Mouse (Mus musculus) MEL (cell line): ENCODE results near the gene Erfe. TPM values are rescaled to one million over a fixed set of nuclear protein-coding genes. Genes with fewer than 3 reads are reported as not detected.
A peak's percentile ranks its signal among the peaks of the same experiment; 100 is the strongest.

Experiments used
- DNase-seq: peaks from one replicate; pipeline ENCODE4 v3.0.0; 2011; ENCODE audit warnings: low read depth, low spot score
- H3K27ac ChIP-seq: 2 replicates; pipeline ENCODE4 v1.5.1; 2012; ENCODE audit warnings: low read depth, mild to moderate bottlenecking, control low read depth, low read length, moderate library complexity; ENCODE audit not compliant: control insufficient read depth
- H3K27me3 ChIP-seq, 2 experiments: fragments of 150-350 bp in 1 of 2; sonication (generic) in 1 of 2; 2 replicates each; pipeline ENCODE4 v1.6.1; 2012; ENCODE audit warnings: low read length in 2 of 2, mild to moderate bottlenecking in 2 of 2, improper control_type of control experiment in 1 of 2, moderate library complexity in 1 of 2; ENCODE audit not compliant: insufficient read depth in 2 of 2, control insufficient read depth in 1 of 2
- H3K36me3 ChIP-seq, 2 experiments: 2 replicates each; pipeline ENCODE4 v1.6.1; 2012 to 2014; ENCODE audit warnings: low read length in 2 of 2, improper control_type of control experiment in 1 of 2, inconsistent platforms in 1 of 2, mild to moderate bottlenecking in 1 of 2; ENCODE audit not compliant: insufficient read depth in 2 of 2, control insufficient read depth in 1 of 2
- H3K4me1 ChIP-seq, 2 experiments: fragments of 150-350 bp in 1 of 2; sonication (generic) in 1 of 2; 2 replicates each; pipeline ENCODE4 v1.6.1; 2012; ENCODE audit warnings: low read length in 2 of 2, improper control_type of control experiment in 1 of 2, mild to moderate bottlenecking in 1 of 2; ENCODE audit not compliant: insufficient read depth in 2 of 2, control insufficient read depth in 1 of 2
- H3K4me3 ChIP-seq, 2 experiments: fragments of 150-350 bp in 1 of 2; sonication (generic) in 1 of 2; 2 replicates each; pipeline ENCODE4 v1.5.1; 2012; ENCODE audit warnings: low read depth in 2 of 2, low read length in 2 of 2, mild to moderate bottlenecking in 2 of 2, moderate library complexity in 2 of 2, control low read depth in 1 of 2, improper control_type of control experiment in 1 of 2; ENCODE audit not compliant: control insufficient read depth in 1 of 2, insufficient read depth in 1 of 2
- H3K79me2 ChIP-seq: 2 replicates; pipeline ENCODE4 v1.6.1; 2012; ENCODE audit warnings: mild to moderate bottlenecking, low read length, moderate library complexity; ENCODE audit not compliant: control insufficient read depth, poor library complexity, insufficient read depth
- H3K9ac ChIP-seq: 2 replicates; pipeline ENCODE4 v1.6.1; 2012; ENCODE audit warnings: low read depth, mild to moderate bottlenecking, control low read depth, low read length, moderate library complexity; ENCODE audit not compliant: control insufficient read depth, poor library complexity, severe bottlenecking
- H3K9me3 ChIP-seq: fragments of 150-350 bp; sonication (generic); replicated peaks from 2 replicates; pipeline ENCODE4 v1.6.1; 2012; ENCODE audit warnings: mild to moderate bottlenecking, low read length, improper control_type of control experiment, moderate library complexity; ENCODE audit not compliant: insufficient read depth
- CHD2 ChIP-seq: IDR thresholded peaks from 2 replicates; pipeline ENCODE4 v1.6.1; 2011; ENCODE audit warnings: low read length, improper control_type of control experiment
- CTCF ChIP-seq, 3 experiments: IDR thresholded peaks in 2 of 3; conservative IDR thresholded peaks in 1 of 3; 2 replicates each; pipeline ENCODE4 v1.5.1; 2011 to 2012; ENCODE audit warnings: low read length in 3 of 3, low read depth in 2 of 3, mild to moderate bottlenecking in 2 of 3, improper control_type of control experiment in 1 of 3, inconsistent platforms in 1 of 3, mixed read lengths in 1 of 3, moderate library complexity in 1 of 3; ENCODE audit not compliant: control insufficient read depth in 1 of 3, insufficient read depth in 1 of 3, poor library complexity in 1 of 3, severe bottlenecking in 1 of 3
- E2F4 ChIP-seq: IDR thresholded peaks from 2 replicates; pipeline ENCODE4 v1.6.1; 2011; ENCODE audit warnings: low read depth, low read length, improper control_type of control experiment, borderline replicate concordance
- ELF1 ChIP-seq: IDR thresholded peaks from 2 replicates; pipeline ENCODE4 v1.6.1; 2014; ENCODE audit warnings: low read depth, mild to moderate bottlenecking, inconsistent platforms, low read length, improper control_type of control experiment, moderate library complexity
- EP300 ChIP-seq, 2 experiments: IDR thresholded peaks; 2 replicates each; pipeline ENCODE4 v1.6.1; 2011; ENCODE audit warnings: improper control_type of control experiment in 2 of 2, low read length in 2 of 2, low read depth in 1 of 2, mild to moderate bottlenecking in 1 of 2
- ETS1 ChIP-seq: IDR thresholded peaks from 2 replicates; pipeline ENCODE4 v1.6.1; 2012; ENCODE audit warnings: low read depth, mild to moderate bottlenecking, inconsistent platforms, low read length, improper control_type of control experiment, moderate library complexity
- GABPA ChIP-seq: IDR thresholded peaks from 2 replicates; pipeline ENCODE4 v1.6.1; 2012; ENCODE audit warnings: low read depth, mild to moderate bottlenecking, inconsistent platforms, low read length, improper control_type of control experiment, moderate library complexity
- GATA1 ChIP-seq: IDR thresholded peaks from 2 replicates; pipeline ENCODE4 v1.6.1; 2011; ENCODE audit warnings: low read depth, low read length, improper control_type of control experiment
- JUND ChIP-seq: IDR thresholded peaks from 2 replicates; pipeline ENCODE4 v1.6.1; 2011; ENCODE audit warnings: low read depth, mild to moderate bottlenecking, improper control_type of control experiment, low read length
- MAFK ChIP-seq: IDR thresholded peaks from 2 replicates; pipeline ENCODE4 v1.6.1; 2011; ENCODE audit warnings: low read depth, mild to moderate bottlenecking, low read length, improper control_type of control experiment, borderline replicate concordance
- MAZ ChIP-seq: IDR thresholded peaks from 2 replicates; pipeline ENCODE4 v1.6.1; 2012; ENCODE audit warnings: low read depth, mild to moderate bottlenecking, inconsistent platforms, low read length, improper control_type of control experiment
- MYB ChIP-seq: IDR thresholded peaks from 2 replicates; pipeline ENCODE4 v1.6.1; 2011; ENCODE audit warnings: mild to moderate bottlenecking, low read depth, low read length, improper control_type of control experiment
- MYC ChIP-seq: IDR thresholded peaks from 2 replicates; pipeline ENCODE4 v1.6.1; 2011; ENCODE audit warnings: low read depth, mild to moderate bottlenecking, low read length, improper control_type of control experiment, moderate library complexity
- NELFE ChIP-seq: IDR thresholded peaks from 2 replicates; pipeline ENCODE4 v1.6.1; 2011; ENCODE audit warnings: low read depth, low read length, improper control_type of control experiment
- NRF1 ChIP-seq: IDR thresholded peaks from 2 replicates; pipeline ENCODE4 v1.6.1; 2014; ENCODE audit warnings: low read depth, mild to moderate bottlenecking, inconsistent platforms, low read length, improper control_type of control experiment, moderate library complexity; ENCODE audit not compliant: poor library complexity, insufficient read depth, severe bottlenecking
- POLR2A ChIP-seq, 2 experiments: IDR thresholded peaks; 2 replicates each; pipeline ENCODE4 v1.6.1; 2011 to 2012; ENCODE audit warnings: low read length in 2 of 2, mild to moderate bottlenecking in 2 of 2, control low read depth in 1 of 2, improper control_type of control experiment in 1 of 2, low read depth in 1 of 2, moderate library complexity in 1 of 2; ENCODE audit not compliant: control insufficient read depth in 1 of 2, insufficient read depth in 1 of 2, poor library complexity in 1 of 2
- POLR2AphosphoS5 ChIP-seq: IDR thresholded peaks from 2 replicates; pipeline ENCODE4 v1.6.1; 2012; ENCODE audit warnings: low read depth, borderline replicate concordance, mild to moderate bottlenecking, inconsistent platforms, low read length, moderate library complexity, mixed read lengths
- RAD21 ChIP-seq: IDR thresholded peaks from 2 replicates; pipeline ENCODE4 v1.6.1; 2011; ENCODE audit warnings: mild to moderate bottlenecking, low read depth, low read length, improper control_type of control experiment
- TAL1 ChIP-seq: IDR thresholded peaks from 2 replicates; pipeline ENCODE4 v1.6.1; 2012; ENCODE audit warnings: mild to moderate bottlenecking, inconsistent platforms, low read length, moderate library complexity, mixed read lengths
- TBP ChIP-seq: IDR thresholded peaks from 2 replicates; pipeline ENCODE4 v1.8.0; 2011; ENCODE audit warnings: low read depth, low read length, improper control_type of control experiment
- TCF12 ChIP-seq: IDR thresholded peaks from 2 replicates; pipeline ENCODE4 v1.6.1; 2014; ENCODE audit warnings: low read depth, mild to moderate bottlenecking, inconsistent platforms, low read length, improper control_type of control experiment, moderate library complexity
- UBTF ChIP-seq: IDR thresholded peaks from 2 replicates; pipeline ENCODE4 v1.6.1; 2012; ENCODE audit warnings: low read depth, mild to moderate bottlenecking, inconsistent platforms, low read length, improper control_type of control experiment, moderate library complexity, borderline replicate concordance; ENCODE audit not compliant: insufficient read depth
- USF2 ChIP-seq, 2 experiments: IDR thresholded peaks; 2 replicates each; pipeline ENCODE4 v1.6.1; 2011 to 2012; ENCODE audit warnings: improper control_type of control experiment in 2 of 2, low read length in 2 of 2, borderline replicate concordance in 1 of 2, inconsistent platforms in 1 of 2, low read depth in 1 of 2, mild to moderate bottlenecking in 1 of 2; ENCODE audit not compliant: insufficient read depth in 1 of 2
- ZC3H11A ChIP-seq: IDR thresholded peaks from 2 replicates; pipeline ENCODE4 v1.6.1; 2012; ENCODE audit warnings: low read depth, mild to moderate bottlenecking, inconsistent platforms, low read length, improper control_type of control experiment
- ZMIZ1 ChIP-seq: IDR thresholded peaks from 2 replicates; pipeline ENCODE4 v1.6.1; 2012; ENCODE audit warnings: low read depth, mild to moderate bottlenecking, inconsistent platforms, low read length, improper control_type of control experiment, moderate library complexity
- polyA plus RNA-seq, 2 experiments: library from polyadenylated mRNA; stranded (reverse) in 1 of 2; unstranded in 1 of 2; fragments of >175 nt in 1 of 2; fragments of >200 nt in 1 of 2; gene quantifications; 2 replicates each; pipeline versions ENCODE4 v1.2.1 to v1.2.4; 2012; ENCODE audit warnings: low replicate concordance in 2 of 2, low read depth in 1 of 2; ENCODE audit not compliant: insufficient read length in 2 of 2, insufficient read depth in 1 of 2, missing spikeins in 1 of 2
- total RNA-seq: library from RNA; depleted of rRNA; stranded (reverse); fragments of 300-350 nt; gene quantifications from 2 replicates; pipeline ENCODE4 v1.2.3, GENCODE M21; 2012

Gene Erfe
- total and polyA plus RNA-seq, 3 experiments = 4.6 to 9.1 TPM; not detected in 1

DNA sequence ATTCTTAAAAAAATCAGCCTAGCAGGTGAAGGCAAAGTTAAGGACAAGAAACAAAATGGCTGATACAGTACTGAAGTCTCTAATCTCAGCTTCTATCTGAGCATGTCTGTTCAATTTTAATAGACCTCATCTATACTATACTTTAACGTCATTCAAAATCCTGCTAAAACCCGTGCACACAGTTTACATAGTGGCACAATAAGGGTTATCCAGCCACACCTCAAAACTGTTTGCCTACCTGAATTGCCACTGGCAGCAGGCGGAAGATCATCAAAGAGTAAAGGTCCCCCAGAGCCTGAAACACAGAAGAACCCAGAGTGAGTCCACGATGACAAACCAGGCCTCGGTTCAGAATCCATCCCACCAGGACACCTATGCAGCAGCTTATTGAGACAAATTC is 24.1 kb downstream of the Erfe start:
- DNase-seq = no peak
- H3K79me2 ChIP-seq = peaks cover 26% of the 10 kb centered on the region
- no peaks in the 10 kb centered on the region for H3K9me3 ChIP-seq
- H3K27ac ChIP-seq = no peak overlapping the region
- H3K9ac ChIP-seq = no peak overlapping the region
- no peaks in the 10 kb centered on the region for H3K27me3 ChIP-seq
- H3K36me3 ChIP-seq = peaks cover 4 to 60% of the 10 kb centered on the region in 2 experiments; a peak in 3 of 4 replicates
- H3K4me1 ChIP-seq = no peaks in the 10 kb centered on the region
- no peak for TF ChIP-seq USF2 (IDR thresholded peaks at IDR 0.05; ENCODE audit: borderline replicate concordance in 1 of 2, insufficient read depth in 1 of 2, low read depth in 1 of 2, low read length in 2 of 2)
- no peak for TF ChIP-seq ZMIZ1
- TF ChIP-seq NRF1 = no peak
- no peak for TF ChIP-seq ETS1
- no peak for TF ChIP-seq MYB
- no peak for TF ChIP-seq POLR2A (IDR thresholded peaks at IDR 0.05; ENCODE audit: control insufficient read depth in 1 of 2, insufficient read depth in 1 of 2, low read depth in 1 of 2, low read length in 2 of 2, poor library complexity in 1 of 2)
- TF ChIP-seq TAL1 = no peak
- TF ChIP-seq MAZ = no peak
- no peak for TF ChIP-seq GATA1
- no peak for TF ChIP-seq MYC
- TF ChIP-seq ZC3H11A = no peak
- no peak for TF ChIP-seq TBP
- no peak for TF ChIP-seq MAFK
- TF ChIP-seq TCF12 = no peak
- TF ChIP-seq ELF1 = no peak
- no peak for TF ChIP-seq UBTF
- no peak for TF ChIP-seq GABPA
- TF ChIP-seq JUND = no peak
- no peak overlapping the region for H3K4me3 ChIP-seq

DNA sequence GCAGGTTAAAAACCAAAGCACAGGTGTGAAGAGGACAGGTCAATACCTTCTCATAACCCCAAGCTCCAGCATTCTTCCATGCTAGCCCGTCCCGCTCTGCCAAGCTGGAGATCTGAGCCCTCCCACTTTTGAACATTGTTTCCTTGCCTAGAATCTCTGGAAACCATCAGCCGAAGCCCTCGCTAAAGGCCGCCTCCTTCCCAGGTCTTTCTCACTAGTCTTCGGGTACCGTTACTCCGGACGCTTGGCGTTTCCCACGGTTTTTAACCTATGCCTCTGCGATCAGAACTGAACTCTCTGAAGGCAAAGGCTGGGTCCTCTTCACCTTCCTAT is 31.7 kb downstream of the Erfe start:
- Histone ChIP-seq H3K4me1 (peaks cover 11 to 14% of the 10 kb centered on the region in 2 experiments), H3K9me3 (no peaks in the 10 kb centered on the region), H3K36me3 (peaks cover 25 to 26% of the 10 kb centered on the region in 2 experiments), H3K79me2 (peaks cover 44% of the 10 kb centered on the region), H3K27me3 (no peaks in the 10 kb centered on the region), H3K4me3 (peak overlapping the region; percentile 92 to 97), H3K9ac (peak overlapping the region; percentile 88), H3K27ac (peak overlapping the region; percentile 51)
- DNase-seq = no peak
- TF ChIP-seq RAD21 (no peak), POLR2AphosphoS5 (no peak), CHD2 (no peak), TCF12 (no peak), GATA1 (no peak), JUND (no peak), TBP (no peak), E2F4 (no peak), ELF1 (no peak), GABPA (no peak), EP300 (IDR thresholded peaks at IDR 0.05; ENCODE audit: low read depth in 1 of 2, low read length in 2 of 2) (no peak), MYB (no peak), CTCF (IDR thresholded peaks at IDR 0.05 in 2 of 3, conservative IDR thresholded peaks at IDR 0.05 in 1 of 3; ENCODE audit: control insufficient read depth in 1 of 3, insufficient read depth in 1 of 3, low read depth in 2 of 3, low read length in 3 of 3, poor library complexity in 1 of 3, severe bottlenecking in 1 of 3) (no peak), NELFE (no peak)
